Mouse (Mus musculus): ENCODE measurements around the gene Fbxw8. TPM values are rescaled to one million over a fixed set of nuclear protein-coding genes. Genes with fewer than 3 reads are reported as not detected.

Gene Fbxw8
- total RNA-seq, 2 experiments from 2014 or later = 31.4 to 34.7 TPM

DNA sequence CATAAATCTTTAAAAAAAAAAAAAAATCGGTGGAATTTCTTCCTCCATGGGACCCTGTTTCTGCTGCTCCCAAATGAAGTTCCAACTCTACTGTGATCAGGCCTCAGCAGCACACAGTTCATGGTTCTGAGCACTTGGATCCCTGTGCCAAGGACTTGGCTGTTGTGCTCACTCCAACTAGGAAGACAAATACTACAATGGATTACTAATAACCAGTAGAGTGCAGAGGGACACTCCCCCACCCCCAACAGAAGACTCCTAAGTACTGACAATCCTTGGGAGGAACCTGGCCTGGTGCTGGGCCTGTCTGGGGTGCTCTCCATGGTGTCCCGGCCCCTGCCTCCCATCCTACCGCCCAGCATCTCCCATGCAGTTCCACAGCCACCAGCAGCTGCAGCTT is 36.9 kb downstream of the Fbxw8 start:
- DNase-seq (ENCODE audit: low spot score in 2 of 2) = no peak

DNA sequence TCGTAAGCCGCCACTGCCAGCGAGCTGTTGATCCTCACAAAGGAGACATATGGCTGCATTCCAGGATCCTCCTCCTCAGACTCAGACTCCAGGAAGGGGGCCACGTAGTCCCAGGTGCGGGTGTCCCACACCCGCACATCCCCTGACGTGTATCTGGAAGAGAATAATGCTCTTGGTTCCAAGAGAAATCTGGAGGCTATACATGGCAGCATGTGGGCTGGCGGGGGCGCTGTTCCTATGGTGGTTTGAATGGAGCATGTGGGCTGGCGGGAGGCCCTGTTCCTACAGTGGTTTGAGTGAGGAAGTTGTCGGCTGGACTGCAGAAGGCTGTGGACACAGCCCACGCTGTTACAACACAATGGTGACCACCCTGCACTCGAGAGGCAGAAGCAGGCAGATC is 41.6 kb downstream of the Fbxw8 start:
- DNase-seq (ENCODE audit: low spot score in 2 of 2) = peak; percentile 88 to 89
- intact Hi-C loops (cut with DNase I) = no loop called here

More for the DNA sequence above, 36.9 kb downstream of the Fbxw8 start:
- intact Hi-C loops (cut with DNase I) = loop anchor here (5.0 kb wide), 1 partner anchor 54 kb away; no protein-coding TSS in a partner anchor

DNA sequence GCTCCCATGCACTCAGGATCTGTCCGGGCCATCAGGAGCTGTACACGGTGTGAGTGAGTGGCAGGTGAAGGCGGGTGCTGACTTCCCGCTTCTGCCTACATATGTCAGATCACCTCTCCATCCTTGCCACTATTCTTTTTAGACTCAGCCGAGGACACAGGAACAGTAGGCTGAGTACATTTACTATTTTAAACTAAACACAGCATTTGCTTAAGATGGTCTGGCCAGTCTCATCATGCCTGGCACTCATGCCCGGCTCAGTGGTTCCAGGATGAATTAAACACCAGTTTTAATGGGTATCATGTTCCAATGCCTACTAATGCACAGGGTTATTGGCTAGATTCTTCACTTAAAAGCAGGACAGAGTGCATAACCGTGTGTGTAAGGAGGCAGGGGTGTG is 42.2 kb downstream of the Fbxw8 start:
- intact Hi-C loops (cut with DNase I) = no loop called here
- DNase-seq (ENCODE audit: low spot score in 2 of 2) = peak in 1 of 2 experiments; percentile 46

DNA sequence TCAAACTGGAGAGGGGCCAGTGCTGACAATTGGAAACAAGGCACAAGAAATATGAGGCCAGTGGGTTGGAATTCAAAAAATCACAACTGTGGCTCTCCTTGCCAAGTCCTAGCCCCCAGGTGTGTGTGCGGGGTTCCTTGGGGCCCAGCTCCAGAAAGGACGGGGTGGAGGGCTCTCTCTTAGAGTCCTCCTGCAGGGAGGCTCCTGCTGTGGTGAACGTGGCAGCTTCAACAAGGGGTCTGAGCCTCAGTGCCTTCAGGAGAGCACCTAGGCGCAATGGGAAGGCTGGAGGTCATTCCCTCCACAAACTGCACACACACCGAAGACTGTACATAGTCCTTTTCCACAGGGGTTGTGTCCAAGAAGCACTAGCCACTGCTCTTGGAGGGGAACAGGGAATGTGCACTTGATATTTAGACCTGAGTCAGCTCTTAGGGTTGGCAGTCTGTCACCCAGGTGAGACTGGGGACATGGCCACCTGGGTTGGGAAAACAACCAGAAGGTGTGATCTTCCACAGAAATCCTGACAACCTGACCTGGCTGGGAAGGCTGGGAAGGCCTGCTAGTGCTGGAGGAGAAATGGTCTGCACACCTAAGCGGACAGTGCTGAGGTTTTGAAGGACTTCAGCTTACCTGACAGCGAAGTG is 46.3 kb downstream of the Fbxw8 start:
- intact Hi-C loops (cut with DNase I) = no loop called here
- DNase-seq (ENCODE audit: low spot score in 2 of 2) = no peak

DNA sequence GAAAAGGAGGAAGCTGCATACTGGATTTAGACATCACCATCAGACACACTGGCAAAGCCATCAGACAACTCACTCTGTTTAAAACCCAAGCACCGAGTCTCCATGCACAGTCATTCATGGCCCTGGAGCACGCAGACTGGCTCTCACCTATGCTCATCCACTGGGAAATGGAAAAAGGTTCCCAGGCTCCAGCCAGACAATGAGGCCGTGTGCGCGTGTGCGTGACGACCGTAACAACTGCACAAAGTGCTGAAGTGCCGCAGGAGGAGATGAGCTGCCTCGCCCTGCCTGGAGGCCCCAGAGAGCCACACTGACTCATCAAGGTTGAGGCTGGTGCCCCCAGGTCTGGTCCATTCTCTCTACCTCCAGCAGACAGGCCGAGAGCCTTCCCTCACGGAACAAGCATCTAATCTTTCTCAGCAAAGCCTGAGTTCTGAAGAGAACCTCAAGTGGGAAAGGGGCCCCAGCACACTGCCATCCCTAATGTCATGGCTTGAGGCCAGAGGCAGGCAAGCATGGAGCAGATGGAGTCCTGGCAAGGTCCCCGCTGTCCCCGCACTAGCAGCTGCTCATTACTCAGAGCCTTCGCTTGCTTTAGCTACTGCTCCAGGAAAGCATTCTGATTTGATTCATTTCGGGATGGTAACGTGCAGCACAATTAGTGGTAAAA is 47.0 kb downstream of the Fbxw8 start:
- DNase-seq (ENCODE audit: low spot score in 2 of 2) = peak; percentile 54 to 66
- intact Hi-C loops (cut with DNase I) = no loop called here

DNA sequence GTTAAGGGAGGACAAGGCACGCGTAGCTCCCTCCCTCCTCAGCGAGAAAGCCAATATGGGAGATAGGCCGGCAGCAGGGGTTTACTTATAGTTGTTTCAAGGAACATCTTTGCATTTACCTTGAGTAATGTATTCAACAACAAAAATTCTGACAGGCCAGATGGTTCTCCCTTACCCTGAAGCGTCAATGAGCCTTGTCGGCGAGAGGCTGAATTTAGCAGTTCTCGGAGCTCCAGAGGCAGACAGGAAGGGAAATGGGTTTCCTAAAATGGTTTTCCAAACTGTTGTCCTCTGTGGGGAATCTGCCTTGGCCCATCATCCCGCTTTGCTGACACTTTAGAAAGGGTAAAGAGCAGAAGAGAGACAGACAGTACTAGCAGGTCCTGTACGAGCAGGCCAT is 48.6 kb downstream of the Fbxw8 start:
- intact Hi-C loops (cut with DNase I) = no loop called here
- DNase-seq (ENCODE audit: low spot score in 2 of 2) = peak; percentile 24 to 49

DNA sequence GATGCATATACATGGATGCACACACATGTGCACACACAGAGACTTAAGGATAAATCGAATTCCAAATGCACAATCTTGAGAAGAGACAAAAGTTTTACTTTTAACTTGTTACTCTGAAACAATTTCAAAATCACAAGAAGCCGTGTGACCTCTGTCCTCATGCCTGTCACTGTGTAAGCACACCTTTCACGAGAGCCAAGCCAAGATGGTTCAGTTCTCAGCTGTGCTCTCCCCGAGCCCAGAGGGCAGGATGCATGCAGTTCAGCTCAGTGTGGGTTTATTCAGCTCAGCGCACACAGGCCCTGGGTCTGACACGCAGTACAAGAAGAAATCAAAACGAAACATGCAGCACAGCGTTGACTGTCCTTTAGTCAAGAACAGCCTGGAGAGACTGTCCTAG is 49.7 kb downstream of the Fbxw8 start:
- no peak for DNase-seq (ENCODE audit: low spot score in 2 of 2)
- intact Hi-C loops (cut with DNase I) = no loop called here

DNA sequence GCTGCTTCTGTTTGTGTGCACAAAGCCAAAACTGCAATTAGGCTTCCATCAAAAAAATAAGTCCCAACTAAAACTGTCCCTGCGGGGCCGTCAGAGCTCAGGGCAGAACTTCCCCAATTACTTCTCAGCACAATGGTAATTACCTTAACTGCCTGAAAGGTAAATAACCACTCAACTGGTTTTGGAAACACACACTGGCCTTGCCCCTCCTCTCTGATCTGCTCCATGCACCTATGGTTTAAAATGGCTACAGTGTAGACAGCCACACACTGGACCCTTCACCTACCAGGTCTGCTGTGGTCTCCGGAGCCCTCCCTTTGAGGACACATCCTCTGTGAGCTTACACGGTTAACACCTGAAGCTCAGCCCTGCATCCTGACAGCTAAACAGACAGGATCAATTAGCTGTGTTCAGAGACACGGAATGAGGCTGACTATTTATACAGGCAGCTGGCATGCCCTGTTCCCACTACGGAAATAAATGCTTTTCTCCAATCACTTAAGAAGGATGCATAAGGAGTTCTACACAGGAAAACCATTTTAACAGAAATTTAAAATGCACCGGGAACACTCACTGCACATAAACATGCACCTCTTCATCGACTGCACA is 55.3 kb downstream of the Fbxw8 start:
- no peak for DNase-seq (ENCODE audit: low spot score in 2 of 2)
- intact Hi-C loops (cut with DNase I) = no loop called here

DNA sequence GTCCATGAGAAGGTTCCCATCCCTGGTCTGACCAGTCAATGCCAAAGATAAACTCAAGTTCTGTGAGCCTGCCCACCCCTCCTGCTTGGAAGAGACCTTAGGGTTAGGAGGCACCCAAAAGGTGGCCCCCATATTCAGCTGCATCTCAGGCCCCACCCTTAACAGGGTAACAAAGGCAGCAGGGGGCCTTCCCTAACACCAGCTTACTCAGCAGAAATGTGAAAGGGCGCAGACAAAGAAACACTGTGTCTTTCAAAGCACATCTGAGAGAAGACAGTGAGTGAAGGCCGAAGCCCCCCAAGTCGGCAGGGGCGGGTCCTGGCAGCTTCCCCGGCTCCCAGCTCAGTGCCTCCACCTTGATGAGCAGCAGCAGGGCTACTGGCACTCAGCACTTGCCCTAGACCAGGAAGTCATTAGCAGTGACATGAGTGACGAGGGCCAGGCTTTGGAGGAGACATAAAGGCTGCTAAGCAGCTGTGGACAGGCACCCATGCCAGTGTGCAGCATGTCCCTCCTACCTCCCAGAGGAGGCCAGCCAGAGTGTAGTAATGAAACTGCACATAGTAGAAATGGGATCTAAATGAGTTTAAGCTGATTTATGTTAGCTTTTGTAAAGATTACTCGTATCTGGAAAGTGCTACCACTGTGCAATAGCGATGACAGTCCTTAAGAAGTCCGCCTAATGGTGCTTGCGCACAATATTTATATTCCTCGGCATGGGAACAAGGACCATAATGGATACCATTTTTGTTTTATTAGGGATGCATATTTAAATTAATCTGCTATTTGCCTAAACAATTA is 56.0 kb downstream of the Fbxw8 start:
- DNase-seq (ENCODE audit: low spot score in 2 of 2) = no peak
- intact Hi-C loops (cut with DNase I) = no loop called here

DNA sequence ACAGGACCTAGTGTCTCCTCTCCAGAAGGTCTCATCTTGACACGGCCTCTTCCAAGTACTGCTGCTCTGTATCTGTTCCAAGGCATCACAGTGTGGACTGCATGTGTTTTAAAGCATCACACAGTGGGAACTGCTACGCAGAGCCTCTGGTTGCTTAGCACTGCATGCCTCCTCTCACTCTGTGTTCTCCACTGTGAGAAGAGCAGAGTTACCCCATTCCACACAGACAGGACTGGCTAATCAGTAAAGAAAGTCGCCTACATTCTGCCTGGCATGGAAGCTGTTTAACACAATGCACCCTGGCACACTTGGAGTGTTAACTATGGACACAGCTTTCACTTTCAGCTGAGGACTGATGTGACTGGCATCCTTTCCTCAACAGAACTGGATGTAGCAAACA is 58.9 kb downstream of the Fbxw8 start:
- intact Hi-C loops (cut with DNase I) = no loop called here
- no peak for DNase-seq (ENCODE audit: low spot score in 2 of 2)

DNA sequence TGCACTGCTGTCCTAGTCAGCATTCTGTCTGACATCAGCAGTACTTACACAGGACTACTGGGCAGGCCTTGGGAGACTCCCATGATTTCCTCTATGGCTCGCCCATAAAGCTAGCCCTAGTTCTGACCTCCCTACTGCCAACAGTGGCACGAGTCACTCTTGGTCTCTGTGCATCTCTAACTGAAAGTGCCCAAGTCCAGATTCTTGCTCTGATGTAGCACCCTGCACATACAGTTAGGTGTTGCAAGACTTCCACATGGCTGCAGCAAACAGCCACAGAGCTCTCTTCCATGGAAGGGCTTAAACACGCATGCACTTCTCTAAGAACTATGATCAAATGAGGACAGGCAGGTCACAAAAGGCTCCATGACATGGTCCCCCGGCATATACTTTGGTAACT is 59.4 kb downstream of the Fbxw8 start:
- no peak for DNase-seq (ENCODE audit: low spot score in 2 of 2)
- intact Hi-C loops (cut with DNase I) = no loop called here

DNA sequence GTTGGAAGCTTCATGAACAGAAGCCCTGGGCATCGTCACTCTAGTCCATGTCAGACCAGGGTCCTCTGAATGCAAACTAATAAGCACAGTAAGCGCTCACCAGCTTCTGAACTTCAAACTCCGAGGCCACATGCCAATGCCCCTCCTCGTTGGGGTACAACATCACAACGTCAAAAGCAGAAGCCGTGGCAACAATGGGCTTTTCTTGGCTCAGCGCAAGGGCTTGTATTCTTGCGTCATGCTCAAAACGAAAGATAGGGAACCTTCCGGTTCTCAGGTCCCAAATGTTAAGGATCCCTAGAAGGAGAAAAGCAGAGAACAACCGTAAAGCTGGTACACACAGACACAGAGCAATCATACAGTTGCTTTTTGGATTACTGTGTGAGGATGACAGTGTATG is 59.8 kb downstream of the Fbxw8 start:
- no peak for DNase-seq (ENCODE audit: low spot score in 2 of 2)
- intact Hi-C loops (cut with DNase I) = no loop called here

DNA sequence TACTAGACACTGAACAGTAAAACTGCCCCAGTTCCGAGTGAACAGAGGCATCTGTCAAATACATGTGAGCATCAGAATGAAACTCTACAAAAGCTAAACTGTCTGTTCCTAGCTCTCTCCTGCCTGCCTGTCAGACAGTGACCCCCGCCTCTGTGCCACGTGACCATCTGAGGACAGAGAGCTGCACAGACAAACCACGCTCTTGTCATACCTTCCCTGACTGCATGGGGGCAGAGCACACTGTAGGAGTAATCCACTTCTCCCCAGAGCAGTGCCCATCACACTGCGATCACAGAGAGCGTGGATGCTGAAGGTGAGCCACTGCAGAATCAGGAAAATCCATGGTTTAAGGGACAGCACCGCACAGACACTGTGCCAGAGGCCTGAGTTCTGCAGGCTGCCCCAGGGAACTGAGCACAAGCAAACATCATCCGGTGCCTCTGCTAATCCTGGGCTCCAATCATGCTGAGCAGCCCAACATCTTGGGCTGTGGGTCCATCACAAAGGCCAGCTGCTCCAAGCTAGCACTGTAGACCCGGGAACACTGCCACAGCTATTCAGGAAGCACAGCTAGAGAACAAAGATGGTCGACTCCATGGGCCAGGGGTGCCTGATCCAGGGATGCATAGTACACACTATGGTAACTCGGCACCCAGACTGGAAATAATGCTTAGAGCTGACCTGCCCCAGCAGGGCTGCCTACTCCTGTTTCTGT is 61.8 kb downstream of the Fbxw8 start:
- intact Hi-C loops (cut with DNase I) = no loop called here
- no peak for DNase-seq (ENCODE audit: low spot score in 2 of 2)

DNA sequence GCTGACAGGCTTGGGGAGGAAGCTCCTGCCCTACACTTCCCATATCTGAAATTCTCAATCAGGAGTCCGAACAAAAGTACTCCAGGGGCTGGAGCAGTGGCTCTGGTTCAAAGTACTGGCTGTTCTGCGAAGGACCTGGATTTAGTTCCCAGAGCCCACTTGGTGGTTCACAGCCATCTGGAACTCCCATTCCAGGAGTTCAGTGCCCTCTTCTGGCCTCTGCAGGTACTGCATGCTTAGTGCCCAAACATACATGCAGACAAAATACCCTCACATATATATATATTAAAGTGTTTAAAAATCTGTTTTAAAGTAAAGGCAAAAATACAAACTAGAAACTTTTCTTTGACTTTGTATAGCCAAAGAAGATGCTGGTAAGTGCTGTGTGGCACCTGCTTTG is 64.4 kb downstream of the Fbxw8 start:
- DNase-seq (ENCODE audit: low spot score in 2 of 2) = no peak
- intact Hi-C loops (cut with DNase I) = no loop called here

DNA sequence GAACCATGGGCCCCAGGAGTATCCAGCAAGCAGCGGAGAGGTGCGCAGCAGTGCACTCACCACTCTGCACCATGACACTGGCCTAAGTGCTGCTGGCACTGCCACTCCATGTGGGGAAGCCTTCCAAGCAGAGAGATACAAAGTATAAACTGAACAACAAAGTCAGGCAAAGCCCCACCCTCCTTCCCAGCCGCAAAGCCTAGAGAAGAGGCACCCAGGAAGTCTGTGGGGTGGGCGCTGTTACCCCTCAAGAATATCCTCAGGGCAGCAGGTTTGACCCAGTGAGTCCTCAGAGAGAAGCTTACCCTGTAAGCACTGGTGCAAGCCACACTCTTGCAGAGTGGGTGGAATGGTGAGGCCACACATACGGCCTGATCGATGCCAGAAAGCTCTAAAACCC is 65.2 kb downstream of the Fbxw8 start:
- DNase-seq (ENCODE audit: low spot score in 2 of 2) = no peak
- intact Hi-C loops (cut with DNase I) = no loop called here

DNA sequence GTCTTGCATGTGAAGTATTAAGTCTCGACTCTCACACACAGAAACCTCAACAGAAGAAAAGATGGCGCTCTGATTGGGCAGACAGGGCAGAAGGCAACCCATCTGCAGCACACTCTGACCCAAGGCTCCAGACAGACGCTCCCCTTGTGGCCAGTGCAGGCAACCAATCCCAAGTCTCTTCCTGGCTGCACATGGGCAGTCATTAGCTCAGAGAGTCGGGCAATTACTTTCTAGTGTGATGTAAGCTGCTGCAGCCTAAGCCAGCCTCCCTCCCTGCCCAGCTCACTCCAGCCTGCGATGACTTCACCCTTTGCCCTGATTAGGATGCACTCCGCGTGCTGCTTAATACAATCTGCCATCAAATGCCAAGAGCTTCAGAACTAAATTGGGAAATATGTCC is 66.2 kb downstream of the Fbxw8 start:
- intact Hi-C loops (cut with DNase I) = no loop called here
- DNase-seq (ENCODE audit: low spot score in 2 of 2) = no peak

DNA sequence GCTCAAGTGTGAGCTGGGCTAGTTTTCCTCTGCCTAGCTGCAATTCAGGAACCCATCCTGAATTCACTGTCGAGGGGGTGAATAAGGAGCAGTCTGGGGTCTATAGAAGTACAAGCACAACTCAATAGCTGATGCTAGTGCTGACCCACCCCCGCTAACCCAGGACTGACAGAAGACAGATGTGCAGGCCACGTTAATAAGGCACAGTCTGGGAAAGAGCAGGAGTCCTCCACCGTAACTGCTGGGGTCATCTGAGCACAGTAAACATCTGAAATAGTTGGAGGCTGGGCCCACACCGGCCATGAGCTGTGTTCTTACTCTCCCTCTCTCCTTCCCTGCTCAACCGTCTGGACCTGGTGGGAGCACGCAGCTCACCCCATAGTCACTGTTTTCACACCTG is 68.3 kb downstream of the Fbxw8 start:
- no peak for DNase-seq (ENCODE audit: low spot score in 2 of 2)
- intact Hi-C loops (cut with DNase I) = no loop called here

DNA sequence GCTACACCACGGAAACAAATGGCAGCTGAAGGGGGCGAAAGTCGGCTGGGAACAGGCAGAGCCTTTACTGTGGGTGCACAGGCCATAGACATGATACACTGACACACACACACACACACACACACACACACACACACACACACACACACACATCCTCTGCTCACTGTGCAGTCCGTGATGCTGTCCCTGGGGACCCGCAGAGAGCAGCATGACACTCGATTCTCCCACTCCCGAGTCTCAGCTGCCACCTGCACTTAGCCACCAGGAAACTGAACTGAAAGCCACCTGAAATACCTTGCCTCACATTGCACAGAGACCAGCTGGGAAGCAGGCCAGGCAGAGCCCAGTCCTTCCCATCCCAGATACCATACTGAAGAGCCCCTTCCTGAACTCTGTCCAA is 70.0 kb downstream of the Fbxw8 start:
- DNase-seq (ENCODE audit: low spot score in 2 of 2) = no peak
- intact Hi-C loops (cut with DNase I) = no loop called here

DNA sequence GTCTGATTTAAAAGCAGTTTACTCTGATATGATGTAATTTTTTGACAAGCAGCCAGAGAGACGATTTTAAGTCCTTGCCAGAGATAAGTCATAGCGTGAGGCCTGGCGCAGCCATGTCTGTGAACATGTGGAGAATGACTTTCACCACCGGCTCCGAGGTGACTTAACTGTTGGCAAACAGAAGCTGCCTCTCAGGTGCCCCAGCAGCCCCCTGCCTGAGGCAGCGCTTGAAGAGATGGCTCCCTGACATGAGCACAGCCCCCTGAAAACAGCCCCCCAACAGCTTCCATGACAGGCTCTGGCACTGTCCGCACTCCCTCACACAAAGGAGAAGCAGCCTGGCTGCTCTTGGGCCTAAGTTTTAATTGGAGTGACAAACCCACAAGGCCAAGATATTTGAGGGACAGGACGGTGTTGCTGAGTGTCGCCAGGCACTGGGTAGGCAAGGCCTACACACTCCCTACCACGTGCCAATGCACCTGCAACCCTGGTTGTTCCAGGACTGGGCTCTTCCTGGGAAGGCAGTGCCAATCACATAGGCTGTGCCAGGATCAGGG is 71.0 kb downstream of the Fbxw8 start:
- intact Hi-C loops (cut with DNase I) = no loop called here
- no peak for DNase-seq (ENCODE audit: low spot score in 2 of 2)

Measured in left cerebral cortex, postnatal 36 days (tissue).